Mouse (Mus musculus) lung, postnatal 0 days (tissue): ENCODE results near the gene Rpl22. TPM values are rescaled to one million over a fixed set of nuclear protein-coding genes. Genes with fewer than 3 reads are reported as not detected.

Experiments used
- ATAC-seq: fragments of 200-750 bp; cut with Nextera tagmentation; 2 replicates; pipeline ENCODE4 v1.8.0; 2017; ENCODE audit warnings: moderate library complexity
- DNase-seq: peaks from one replicate; pipeline ENCODE4 v3.0.0-alpha.2; 2016; ENCODE audit warnings: low spot score
- H3K27ac ChIP-seq: fragments of 300-500 bp; sonication (generic); 2 replicates; pipeline ENCODE4 v1.5.1; 2014; ENCODE audit warnings: antibody characterized with exemption, mild to moderate bottlenecking, low read length, mixed read lengths
- H3K27me3 ChIP-seq: fragments of 300-500 bp; sonication (generic); replicated peaks from 2 replicates; pipeline ENCODE4 v1.6.1; 2014; ENCODE audit warnings: low read length, mixed read lengths; ENCODE audit not compliant: insufficient read depth
- H3K36me3 ChIP-seq: fragments of 300-500 bp; sonication (generic); 2 replicates; pipeline ENCODE4 v1.6.1; 2014; ENCODE audit warnings: low read length, mixed read lengths; ENCODE audit not compliant: insufficient read depth
- H3K4me1 ChIP-seq: fragments of 300-500 bp; sonication (generic); 2 replicates; pipeline ENCODE4 v1.6.1; 2014; ENCODE audit warnings: antibody characterized with exemption, low read depth, low read length, mixed read lengths; ENCODE audit not compliant: insufficient read depth
- H3K4me2 ChIP-seq: fragments of 300-500 bp; sonication (generic); replicated peaks from 2 replicates; pipeline ENCODE4 v1.6.1; 2014; ENCODE audit warnings: low read depth, mild to moderate bottlenecking, low read length, moderate library complexity, mixed read lengths
- H3K4me3 ChIP-seq: fragments of 300-500 bp; sonication (generic); 2 replicates; pipeline ENCODE4 v1.5.1; 2014; ENCODE audit warnings: low read depth, low read length
- H3K9ac ChIP-seq: fragments of 300-500 bp; sonication (generic); replicated peaks from 2 replicates; pipeline ENCODE4 v1.6.1; 2014; ENCODE audit warnings: low read depth, mild to moderate bottlenecking
- H3K9me3 ChIP-seq: fragments of 300-500 bp; sonication (generic); 2 replicates; pipeline ENCODE4 v1.6.1; 2016; ENCODE audit warnings: low read length, mixed read lengths
- CTCF ChIP-seq: IDR thresholded peaks from 2 replicates; pipeline ENCODE4 v1.5.1; 2016; ENCODE audit warnings: antibody characterized with exemption, mild to moderate bottlenecking
- EP300 ChIP-seq: IDR thresholded peaks from 2 replicates; pipeline ENCODE4 v1.6.1; 2016; ENCODE audit warnings: antibody characterized with exemption, mild to moderate bottlenecking, control low read depth
- WGBS: fragments of 180-500 bp; shearing (Covaris S2); extraction: QIAGEN DNeasy Blood & Tissue Kit; methylation state at CpG from one replicate; pipeline ENCODE4 v1.1.7; 2014; 5-methylcytosine and 5-hydroxymethylcytosine counted together
- polyA plus RNA-seq: library from polyadenylated mRNA; unstranded; fragments of >200 nt; fragmentation: Nextera tagmentation; extraction: Ambion mirVana; gene quantifications from 2 replicates; pipeline ENCODE4 v1.2.1, GENCODE M21; 2015

Rpl22 gene
- polyA plus RNA-seq, 1 experiment from 2014 or later = 265 TPM

DNA sequence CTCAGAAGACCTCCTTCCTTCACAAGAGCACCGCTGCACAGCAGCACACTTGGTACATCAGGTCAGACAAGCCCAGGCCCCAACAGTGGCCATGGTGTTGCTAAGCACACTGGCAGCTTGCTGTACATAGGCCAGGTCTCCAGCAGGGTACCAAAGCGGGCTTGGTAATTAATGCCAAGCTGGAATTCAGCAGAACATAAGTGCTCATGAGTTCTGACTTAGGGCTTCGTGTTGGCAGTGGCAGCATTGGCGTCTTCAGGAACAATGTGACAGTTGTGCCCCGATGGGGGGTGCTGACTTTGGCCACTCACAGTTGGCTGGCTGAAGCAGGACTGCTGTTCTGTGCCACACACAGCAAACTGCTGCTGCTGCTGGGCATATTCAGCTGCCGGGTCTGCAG, 20.9 kb upstream of the Rpl22 start:
- no peak for DNase-seq
- Histone ChIP-seq H3K27me3 (no peaks in the 10 kb centered on the region), H3K27ac (no peak overlapping the region), H3K36me3 (no peaks in the 10 kb centered on the region), H3K4me2 (no peak overlapping the region), H3K4me3 (no peak overlapping the region), H3K9me3 (no peaks in the 10 kb centered on the region), H3K4me1 (no peaks in the 10 kb centered on the region), H3K9ac (no peak overlapping the region)
- ATAC-seq = no peak
- TF ChIP-seq CTCF (no peak), EP300 (no peak)
- WGBS = 85% methylated on average over 6 of the region's 6 CpGs

GRCm38 (mm10) chr4:152305991-152306390, 19.6 kb upstream of the Rpl22 start:
- ATAC-seq = no peak
- TF ChIP-seq CTCF (no peak), EP300 (no peak)
- Histone ChIP-seq H3K9ac (no peak overlapping the region), H3K27ac (no peak overlapping the region), H3K4me2 (no peak overlapping the region), H3K27me3 (no peaks in the 10 kb centered on the region), H3K4me3 (no peak overlapping the region), H3K9me3 (no peaks in the 10 kb centered on the region), H3K4me1 (no peaks in the 10 kb centered on the region), H3K36me3 (no peaks in the 10 kb centered on the region)
- DNase-seq = no peak
- 69% methylated on average over 6 of the region's 6 CpGs for WGBS

DNA sequence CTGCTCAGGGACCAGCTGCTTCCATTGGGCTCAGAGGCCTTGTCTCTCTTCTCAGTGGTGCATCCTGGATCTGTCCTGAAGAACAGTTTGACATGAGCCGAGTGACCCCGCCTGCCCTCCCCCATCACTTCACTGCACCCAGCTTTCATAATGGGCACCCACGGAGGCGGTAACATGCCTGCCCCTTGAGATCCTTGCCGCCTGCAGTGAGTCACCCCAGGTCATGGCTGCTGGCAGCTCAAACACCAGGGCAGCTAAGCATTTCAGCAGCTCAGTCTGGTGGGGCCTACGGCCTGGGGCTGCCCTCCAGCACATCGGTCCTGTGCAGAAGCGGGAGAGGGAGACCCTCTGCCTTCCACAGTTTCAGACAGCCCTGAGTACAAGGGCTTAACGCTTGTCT, 18.0 kb upstream of the Rpl22 start:
- TF ChIP-seq CTCF = no peak
- TF ChIP-seq EP300 = no peak
- H3K9me3 ChIP-seq = no peaks in the 10 kb centered on the region
- H3K36me3 ChIP-seq = no peaks in the 10 kb centered on the region
- H3K4me3 ChIP-seq = no peak overlapping the region
- 79% methylated on average over 9 of the region's 9 CpGs for WGBS
- no peak overlapping the region for H3K27ac ChIP-seq
- H3K27me3 ChIP-seq = peaks cover 2% of the 10 kb centered on the region; the same call in 1 of the 2 replicates
- H3K9ac ChIP-seq = no peak overlapping the region
- no peak overlapping the region for H3K4me2 ChIP-seq
- ATAC-seq (no peak), DNase-seq (no peak)
- no peaks in the 10 kb centered on the region for H3K4me1 ChIP-seq

- TF ChIP-seq EP300 (no peak), CTCF (no peak)
- Histone ChIP-seq H3K27ac (no peak overlapping the region), H3K9me3 (no peaks in the 10 kb centered on the region), H3K36me3 (no peaks in the 10 kb centered on the region), H3K4me3 (peak overlapping the region; percentile 27; the same call in 1 of the 2 replicates), H3K9ac (no peak overlapping the region), H3K4me2 (no peak overlapping the region), H3K27me3 (peaks cover 35% of the 10 kb centered on the region), H3K4me1 (no peaks in the 10 kb centered on the region; the same call in 1 of the 2 replicates)
- DNase-seq (no peak), ATAC-seq (no peak)
- WGBS = 5% methylated on average over 14 of the region's 14 CpGs
Measured at GRCm38 (mm10) chr4:152312186-152312585, 13.4 kb upstream of the Rpl22 start.

DNA sequence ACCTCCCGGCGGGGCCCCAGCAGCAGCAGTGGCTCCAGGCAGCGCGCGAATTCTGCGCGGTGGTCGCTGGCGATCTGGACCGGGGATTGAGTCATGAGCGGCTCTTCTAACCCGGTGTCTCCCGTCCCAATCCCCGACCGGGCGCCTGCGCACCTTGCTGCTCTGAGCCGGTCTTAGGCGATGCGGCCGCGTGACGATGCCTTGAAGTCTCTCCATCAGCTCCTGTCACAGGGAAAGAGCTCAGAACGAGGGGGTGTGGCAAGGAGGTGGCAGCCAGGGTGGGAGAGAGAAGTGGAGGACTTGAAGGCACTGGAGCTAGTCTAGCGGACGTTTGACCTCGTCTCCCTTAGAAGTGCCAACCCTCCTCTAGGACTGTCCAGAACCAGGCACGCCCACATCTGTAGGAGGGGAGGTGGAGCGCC, 12.3 kb upstream of the Rpl22 start:
- WGBS = 1% methylated on average over 29 of the region's 29 CpGs
- no peaks in the 10 kb centered on the region for H3K9me3 ChIP-seq
- no peak overlapping the region for H3K27ac ChIP-seq
- ATAC-seq = peak; percentile 62
- no peaks in the 10 kb centered on the region for H3K36me3 ChIP-seq
- peak; percentile 52 for DNase-seq
- no peaks in the 10 kb centered on the region; the same call in 1 of the 2 replicates for H3K4me1 ChIP-seq
- no peak overlapping the region for H3K9ac ChIP-seq
- H3K27me3 ChIP-seq = peaks cover 37% of the 10 kb centered on the region
- TF ChIP-seq EP300 (no peak), CTCF (no peak)
- peak overlapping the region; percentile 27 for H3K4me3 ChIP-seq
- peak overlapping the region; percentile 51 for H3K4me2 ChIP-seq

- H3K4me2 ChIP-seq = no peak overlapping the region
- H3K27me3 ChIP-seq = peaks cover 43% of the 10 kb centered on the region
- H3K4me1 ChIP-seq = peaks cover 5% of the 10 kb centered on the region; the same call in 1 of the 2 replicates
- H3K27ac ChIP-seq = no peak overlapping the region
- H3K4me3 ChIP-seq = no peak overlapping the region
- no peaks in the 10 kb centered on the region for H3K36me3 ChIP-seq
- no peak overlapping the region for H3K9ac ChIP-seq
- DNase-seq (peak; percentile 51), ATAC-seq (0 out of 2 replicates have a peak, but pooled peaks have one; percentile 7)
- TF ChIP-seq CTCF (peak; percentile 48), EP300 (no peak)
- H3K9me3 ChIP-seq = no peaks in the 10 kb centered on the region
Measured at GRCm38 (mm10) chr4:152313934-152314333, 11.6 kb upstream of the Rpl22 start.
